Comparison of ENCODE assay signal across 8 mouse cellular contexts in the genomic region with DNA sequence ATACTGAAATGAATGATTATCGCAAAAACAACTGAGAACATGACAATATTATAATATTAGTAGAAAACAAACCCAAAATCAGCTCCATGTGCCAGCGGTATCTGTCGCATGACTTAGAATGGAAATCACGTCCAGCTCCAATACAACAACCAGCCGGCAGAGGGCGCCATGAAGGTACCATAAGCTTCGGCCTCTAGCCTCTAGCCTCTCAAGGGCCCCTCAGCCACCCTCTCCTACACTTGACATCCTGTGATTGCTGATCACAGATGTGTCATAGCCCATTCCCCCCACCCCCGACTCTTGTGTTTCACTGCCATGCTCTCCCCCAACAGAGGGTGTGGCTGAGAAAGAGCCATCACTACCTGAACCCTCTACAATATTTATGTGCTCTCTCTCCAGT. TPM values are rescaled to one million over a fixed set of nuclear protein-coding genes. Genes with fewer than 3 reads are reported as not detected.
DNase-seq lines count a peak whose midpoint lies in the region.
"Had no signal": no experiment of that assay in that cellular context is flagged by ENCODE, and none has a peak within 500 bp of the region (broad histone marks: within the 10 kb centered on the region; RNA-seq: fewer than 3 reads in every experiment).

No protein-coding gene starts in this region.

- H3K9me3 ChIP-seq in limb, embryonic 10.5 days (replicated peaks) = no peaks in the 10 kb centered on the region

- H3K36me3 ChIP-seq in limb, embryonic 10.5 days = no peaks in the 10 kb centered on the region

- peaks cover 25% of the 10 kb centered on the region for H3K4me1 ChIP-seq in limb, embryonic 10.5 days

- H3K27ac ChIP-seq in limb, embryonic 10.5 days = no peak overlapping the region

- no peak overlapping the region for H3K4me3 ChIP-seq in limb, embryonic 10.5 days

- H3K27me3 ChIP-seq in limb, embryonic 10.5 days (ENCODE audit: low read depth, poor library complexity, severe bottlenecking) = peaks cover 21% of the 10 kb centered on the region

- WGBS in limb, embryonic 10.5 days = 25% methylated on average over 8 of the region's 8 CpGs

- peak; percentile 47 for DNase-seq in ovary, postnatal 36 days (ENCODE audit: low spot score)
- no peak for DNase-seq in ovary, postnatal 10 days (ENCODE audit: low spot score)
- DNase-seq in WW6 (ENCODE audit: low read depth, low spot score) = peak; percentile 40
- peak; percentile 65 for DNase-seq in cerebellum, adult 8-10 months
- DNase-seq in gastrocnemius, adult 18-20 months (ENCODE audit: low spot score) = peak; percentile 60
- peak; percentile 82 for DNase-seq in limb, embryonic 10.5 days (ENCODE audit: low spot score)
- peak; percentile 79 for DNase-seq in retina, embryonic 14.5 days (ENCODE audit: low spot score)

RNA-seq across cellular contexts. Expression of a gene that starts 17.5 kb away (rescaled TPM):
- 1 to 10 TPM; 4.5 to 6.8 TPM for total RNA-seq in gastrocnemius, adult 18-20 months (2021)
- polyA plus RNA-seq in limb, embryonic 10.5 days (2016; fragmentation: Nextera tagmentation; extraction: Ambion mirVana) = 0.33 and 0.96 TPM in 2 replicates
- total RNA-seq: hematopoietic stem cell, adult 5-6 weeks had no signal

RNA-seq across cellular contexts. Expression of a gene that starts 41.1 kb away (rescaled TPM):
- under 1 TPM; 0.64 to 0.69 TPM for total RNA-seq in gastrocnemius, adult 18-20 months (2021)
- 0.11 TPM in 1 of 2 replicates, not detected in the other for polyA plus RNA-seq in limb, embryonic 10.5 days (2016; fragmentation: Nextera tagmentation; extraction: Ambion mirVana)
- total RNA-seq: hematopoietic stem cell, adult 5-6 weeks had no signal
